Mouse (Mus musculus) cerebellum, adult 9-10 months (tissue): ENCODE data around the gene Rbpms2.

Experiments used
- DNase-seq: peaks from one replicate; pipeline ENCODE4 v3.0.0; 2022

Gene Rbpms2

DNA sequence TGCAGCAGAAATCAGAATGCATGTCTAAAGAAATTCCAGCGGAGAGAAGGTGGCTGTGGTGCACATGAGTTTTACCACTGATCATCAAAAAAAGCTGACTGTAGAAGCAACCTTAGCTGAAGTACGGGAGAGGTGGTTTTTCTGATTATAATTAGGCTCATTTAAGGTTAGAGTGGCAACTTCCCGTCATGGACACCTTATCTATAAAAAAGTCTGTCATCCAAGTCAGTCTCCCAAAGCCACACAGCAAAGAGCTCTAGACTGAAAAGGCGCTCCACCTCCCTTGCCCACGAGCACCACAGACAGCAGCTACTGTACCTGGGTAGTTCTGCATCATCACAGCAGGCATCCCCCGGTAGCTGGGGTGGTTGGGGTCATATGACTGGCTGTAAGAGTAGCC is 71.1 kb downstream of the Rbpms2 start:
- DNase-seq, result no peak

- no peak for DNase-seq
Observed at GRCm38 (mm10) chr9:65702286-65702685, 72.8 kb downstream of the Rbpms2 start.

DNA sequence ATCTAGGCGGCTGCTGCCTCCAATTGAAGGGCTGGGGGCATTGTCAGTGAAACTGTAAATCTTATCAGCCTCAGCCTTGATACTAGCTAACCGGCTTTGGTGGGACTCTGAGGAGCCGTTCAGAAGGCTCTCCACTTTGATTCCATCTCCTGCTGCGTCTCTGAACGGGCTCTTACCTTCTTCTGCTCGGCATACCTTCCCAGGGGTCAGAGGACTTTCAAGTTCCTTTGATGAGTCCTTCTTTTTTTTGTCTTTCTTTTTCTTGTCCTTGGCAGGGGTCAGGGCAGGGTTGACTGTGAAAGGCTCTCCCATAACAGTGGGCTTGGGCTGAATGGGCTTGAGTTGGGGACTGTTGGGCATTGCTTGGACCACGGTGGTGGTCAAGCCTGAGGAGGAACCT is 73.8 kb downstream of the Rbpms2 start:
- no peak for DNase-seq

DNA sequence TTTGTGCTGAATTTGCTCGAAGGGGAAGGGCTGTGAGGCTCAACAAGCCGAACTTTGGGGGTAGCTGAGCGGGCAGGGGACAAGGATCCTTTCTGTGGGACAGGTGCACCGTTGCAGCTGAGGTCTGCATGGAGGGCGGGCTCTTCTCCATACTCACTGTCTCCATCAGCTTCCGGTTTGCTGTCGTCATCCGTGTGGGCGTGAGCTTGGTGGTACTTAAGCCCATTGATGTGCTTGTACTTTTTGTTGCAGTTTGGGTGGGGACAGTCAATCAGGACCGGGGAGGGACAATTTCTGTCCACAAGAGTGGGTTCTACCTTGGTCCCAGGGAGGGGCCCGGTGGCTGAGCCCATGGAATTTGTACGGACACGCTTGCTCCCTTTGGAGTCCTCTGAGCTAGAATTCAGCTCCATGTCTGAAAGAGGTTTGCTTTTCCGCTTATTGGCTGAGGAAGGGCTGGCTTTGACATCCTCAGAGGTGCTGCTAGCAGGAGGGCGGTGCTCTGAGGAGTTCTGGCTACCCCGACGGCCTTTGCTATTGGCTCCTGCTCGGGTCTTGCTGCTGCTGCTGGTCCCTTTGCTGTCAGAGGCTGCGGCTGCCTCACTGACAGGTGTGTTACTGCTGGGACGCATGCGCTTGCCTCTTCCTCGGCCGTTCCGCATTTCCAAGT is 74.6 kb downstream of the Rbpms2 start:
- DNase-seq, result no peak
